Mouse (Mus musculus) hindbrain, embryonic 12.5 days (tissue): ENCODE measurements around the gene Gm44511. TPM values are rescaled to one million over a fixed set of nuclear protein-coding genes. Genes with fewer than 3 reads are reported as not detected.
A peak's percentile ranks its signal among the peaks of the same experiment; 100 is the strongest.

Source experiments
- ATAC-seq: fragments of 200-750 bp; cut with Nextera tagmentation; 2 replicates; pipeline ENCODE4 v1.8.0; 2017; ENCODE audit warnings: moderate TSS enrichment; ENCODE audit not compliant: low FRiP score
- H3K27ac ChIP-seq: fragments of 300-500 bp; sonication (generic); 2 replicates; pipeline ENCODE4 v1.5.1; 2016; ENCODE audit warnings: mild to moderate bottlenecking
- H3K27me3 ChIP-seq: fragments of 300-500 bp; sonication (generic); 2 replicates; pipeline ENCODE4 v1.6.1; 2016; ENCODE audit warnings: mild to moderate bottlenecking
- H3K36me3 ChIP-seq: fragments of 300-500 bp; sonication (generic); 2 replicates; pipeline ENCODE4 v1.6.1; 2016; ENCODE audit warnings: mild to moderate bottlenecking
- H3K4me1 ChIP-seq: fragments of 300-500 bp; sonication (generic); 2 replicates; pipeline ENCODE4 v1.6.1; 2016
- H3K4me2 ChIP-seq: fragments of 300-500 bp; sonication (generic); replicated peaks from 2 replicates; pipeline ENCODE4 v1.6.1; 2016; ENCODE audit warnings: mild to moderate bottlenecking
- H3K4me3 ChIP-seq: fragments of 300-500 bp; sonication (generic); 2 replicates; pipeline ENCODE4 v1.5.1; 2016; ENCODE audit warnings: mild to moderate bottlenecking
- H3K9ac ChIP-seq: fragments of 300-500 bp; sonication (generic); 2 replicates; pipeline ENCODE4 v1.6.1; 2016; ENCODE audit warnings: mild to moderate bottlenecking, moderate library complexity
- H3K9me3 ChIP-seq: fragments of 300-500 bp; sonication (generic); replicated peaks from 2 replicates; pipeline ENCODE4 v1.6.1; 2016; ENCODE audit warnings: mild to moderate bottlenecking
- WGBS: fragments of 180-500 bp; shearing (Covaris S2); methylation state at CpG from one replicate; pipeline ENCODE4 v1.1.7; 2016; 5-methylcytosine and 5-hydroxymethylcytosine counted together
- polyA plus RNA-seq: library from polyadenylated mRNA; unstranded; fragments of >200 nt; fragmentation: Nextera tagmentation; extraction: Ambion mirVana; gene quantifications from 2 replicates; pipeline ENCODE4 v1.2.1, GENCODE M21; 2016

Gene Gm44511
- polyA plus RNA-seq = not detected in 2 replicates

GRCm38 (mm10) chr6:128826132-128826531 is at the start of gene Gm44511, which contains the start of gene Klrb1b:
Gene Gm44511, minus strand, starts transcription at chr6:128826315.
Gene Klrb1b, minus strand, starts transcription at chr6:128826331.
- Histone ChIP-seq H3K4me1 (no peaks in the 10 kb centered on the region), H3K4me3 (no peak within 1 kb of the TSS), H3K9ac (no peak within 1 kb of the TSS), H3K27ac (no peak within 1 kb of the TSS), H3K27me3 (no peaks in the 10 kb centered on the region), H3K9me3 (no peaks in the 10 kb centered on the region), H3K36me3 (no peaks in the 10 kb centered on the region), H3K4me2 (no peak within 1 kb of the TSS)
- WGBS = 91% methylated on average over 6 of the region's 6 CpGs
- ATAC-seq = no peak

- no peaks in the 10 kb centered on the region for H3K9me3 ChIP-seq
- no peak overlapping the region for H3K27ac ChIP-seq
- no peaks in the 10 kb centered on the region for H3K27me3 ChIP-seq
- no peak overlapping the region for H3K9ac ChIP-seq
- H3K4me1 ChIP-seq = no peaks in the 10 kb centered on the region
- no peak for ATAC-seq
- H3K4me3 ChIP-seq = no peak overlapping the region
- H3K4me2 ChIP-seq = no peak overlapping the region
- H3K36me3 ChIP-seq = no peaks in the 10 kb centered on the region
- WGBS = 95% methylated on average over 1 of the region's 1 CpGs
Observed at GRCm38 (mm10) chr6:128871910-128872610, 45.9 kb upstream of the Gm44511 start.

- Histone ChIP-seq H3K36me3 (no peaks in the 10 kb centered on the region), H3K27ac (no peak overlapping the region), H3K4me2 (no peak overlapping the region), H3K9me3 (no peaks in the 10 kb centered on the region), H3K9ac (no peak overlapping the region), H3K4me3 (no peak overlapping the region), H3K4me1 (no peaks in the 10 kb centered on the region), H3K27me3 (no peaks in the 10 kb centered on the region)
- 16% methylated on average over 3 of the region's 3 CpGs for WGBS
- no peak for ATAC-seq
Observed at GRCm38 (mm10) chr6:128868861-128869260, 42.7 kb upstream of the Gm44511 start.

GRCm38 (mm10) chr6:128857976-128858375 is 31.9 kb upstream of the Gm44511 start:
- no peak overlapping the region for H3K9ac ChIP-seq
- ATAC-seq = no peak
- H3K4me2 ChIP-seq = no peak overlapping the region
- no peaks in the 10 kb centered on the region for H3K27me3 ChIP-seq
- no peak overlapping the region for H3K27ac ChIP-seq
- H3K36me3 ChIP-seq = no peaks in the 10 kb centered on the region
- no peak overlapping the region for H3K4me3 ChIP-seq
- 88% methylated on average over 2 of the region's 2 CpGs for WGBS
- H3K4me1 ChIP-seq = no peaks in the 10 kb centered on the region
- H3K9me3 ChIP-seq = no peaks in the 10 kb centered on the region

- H3K9me3 ChIP-seq = no peaks in the 10 kb centered on the region
- H3K4me3 ChIP-seq = no peak overlapping the region
- no peak overlapping the region for H3K9ac ChIP-seq
- H3K4me1 ChIP-seq = no peaks in the 10 kb centered on the region
- ATAC-seq = peak; percentile 49; the same call in 1 of the 2 replicates
- no peaks in the 10 kb centered on the region for H3K27me3 ChIP-seq
- no peak overlapping the region for H3K4me2 ChIP-seq
- H3K36me3 ChIP-seq = no peaks in the 10 kb centered on the region
- no peak overlapping the region for H3K27ac ChIP-seq
- WGBS = 65% methylated on average over 5 of the region's 5 CpGs
Observed at GRCm38 (mm10) chr6:128856250-128856649, 30.1 kb upstream of the Gm44511 start.

GRCm38 (mm10) chr6:128855477-128855876 is 29.4 kb upstream of the Gm44511 start:
- Histone ChIP-seq H3K4me2 (no peak overlapping the region), H3K4me1 (no peaks in the 10 kb centered on the region), H3K27ac (no peak overlapping the region), H3K4me3 (no peak overlapping the region), H3K9me3 (no peaks in the 10 kb centered on the region), H3K27me3 (no peaks in the 10 kb centered on the region), H3K36me3 (no peaks in the 10 kb centered on the region), H3K9ac (no peak overlapping the region)
- WGBS = 80% methylated on average over 1 of the region's 1 CpGs
- no peak for ATAC-seq

GRCm38 (mm10) chr6:128854895-128855294 is 28.8 kb upstream of the Gm44511 start:
- H3K27me3 ChIP-seq = no peaks in the 10 kb centered on the region
- WGBS = 85% methylated on average over 3 of the region's 3 CpGs
- H3K4me3 ChIP-seq = no peak overlapping the region
- H3K4me1 ChIP-seq = no peaks in the 10 kb centered on the region
- no peaks in the 10 kb centered on the region for H3K9me3 ChIP-seq
- no peaks in the 10 kb centered on the region for H3K36me3 ChIP-seq
- ATAC-seq = no peak
- no peak overlapping the region for H3K4me2 ChIP-seq
- no peak overlapping the region for H3K27ac ChIP-seq
- no peak overlapping the region for H3K9ac ChIP-seq

GRCm38 (mm10) chr6:128854024-128854820 is 28.1 kb upstream of the Gm44511 start:
- Histone ChIP-seq H3K27ac (no peak overlapping the region), H3K9ac (no peak overlapping the region), H3K36me3 (no peaks in the 10 kb centered on the region), H3K4me2 (0 out of 2 replicates have a peak overlapping the region, but pooled peaks have one; percentile 3), H3K9me3 (no peaks in the 10 kb centered on the region), H3K4me1 (no peaks in the 10 kb centered on the region), H3K27me3 (no peaks in the 10 kb centered on the region), H3K4me3 (no peak overlapping the region)
- WGBS = 40% methylated on average over 12 of the region's 12 CpGs
- peak; percentile 71 for ATAC-seq

GRCm38 (mm10) chr6:128852766-128853165 is 26.7 kb upstream of the Gm44511 start:
- Histone ChIP-seq H3K27me3 (no peaks in the 10 kb centered on the region), H3K9me3 (no peaks in the 10 kb centered on the region), H3K4me3 (no peak overlapping the region), H3K27ac (no peak overlapping the region), H3K9ac (no peak overlapping the region), H3K36me3 (no peaks in the 10 kb centered on the region), H3K4me1 (no peaks in the 10 kb centered on the region), H3K4me2 (no peak overlapping the region)
- WGBS = 89% methylated on average over 3 of the region's 3 CpGs
- ATAC-seq = no peak

GRCm38 (mm10) chr6:128851151-128851550 is 25.0 kb upstream of the Gm44511 start:
- H3K9ac ChIP-seq = no peak overlapping the region
- H3K4me3 ChIP-seq = no peak overlapping the region
- no peak overlapping the region for H3K27ac ChIP-seq
- H3K27me3 ChIP-seq = no peaks in the 10 kb centered on the region
- no peaks in the 10 kb centered on the region for H3K9me3 ChIP-seq
- ATAC-seq = no peak
- H3K4me1 ChIP-seq = no peaks in the 10 kb centered on the region
- 92% methylated on average over 2 of the region's 2 CpGs for WGBS
- H3K36me3 ChIP-seq = no peaks in the 10 kb centered on the region
- H3K4me2 ChIP-seq = no peak overlapping the region

GRCm38 (mm10) chr6:128850671-128851070 is 24.6 kb upstream of the Gm44511 start:
- no peak overlapping the region for H3K27ac ChIP-seq
- ATAC-seq = no peak
- H3K4me2 ChIP-seq = no peak overlapping the region
- H3K9ac ChIP-seq = no peak overlapping the region
- no peaks in the 10 kb centered on the region for H3K36me3 ChIP-seq
- no peaks in the 10 kb centered on the region for H3K9me3 ChIP-seq
- no peak overlapping the region for H3K4me3 ChIP-seq
- no peaks in the 10 kb centered on the region for H3K4me1 ChIP-seq
- no peaks in the 10 kb centered on the region for H3K27me3 ChIP-seq
- 83% methylated on average over 2 of the region's 2 CpGs for WGBS

- no peak for ATAC-seq
- Histone ChIP-seq H3K4me2 (no peak overlapping the region), H3K36me3 (no peaks in the 10 kb centered on the region), H3K27me3 (no peaks in the 10 kb centered on the region), H3K4me3 (no peak overlapping the region), H3K9ac (no peak overlapping the region), H3K9me3 (no peaks in the 10 kb centered on the region), H3K4me1 (no peaks in the 10 kb centered on the region), H3K27ac (no peak overlapping the region)
- WGBS = 61% methylated on average over 2 of the region's 2 CpGs
Observed at GRCm38 (mm10) chr6:128849902-128850301, 23.8 kb upstream of the Gm44511 start.
